ENCODE assay signal across 8 mouse cellular contexts in genomic region chr11:119928023-119928681, GRCm38 (mm10). TPM values are rescaled to one million over a fixed set of nuclear protein-coding genes. Genes with fewer than 3 reads are reported as not detected.
DNase-seq lines count a peak whose midpoint lies in the region; ATAC-seq and TF ChIP-seq lines count a peak whose summit lies in the region.

No protein-coding gene starts in this region.

- peak overlapping the region; percentile 2; the same call in 1 of the 2 replicates for H3K4me2 ChIP-seq in neural tube, embryonic 15.5 days
- peak overlapping the region; percentile 29 for H3K4me2 ChIP-seq in embryonic facial prominence, embryonic 15.5 days (replicated peaks)
- H3K4me2 ChIP-seq in kidney, postnatal 0 days (ENCODE audit: low read length): 0 out of 2 replicates have a peak overlapping the region, but pooled peaks have one; percentile 4
- H3K4me2 ChIP-seq in midbrain, embryonic 16.5 days (ENCODE audit: low read length): no peak overlapping the region

- WGBS in neural tube, embryonic 15.5 days: 75% methylated on average over 16 of the region's 16 CpGs
- 54% methylated on average over 16 of the region's 16 CpGs for WGBS in embryonic facial prominence, embryonic 15.5 days
- WGBS in kidney, postnatal 0 days: 61% methylated on average over 16 of the region's 16 CpGs
- 73% methylated on average over 16 of the region's 16 CpGs for WGBS in midbrain, embryonic 16.5 days

- no peaks in the 10 kb centered on the region for H3K27me3 ChIP-seq in neural tube, embryonic 15.5 days (replicated peaks)
- H3K27me3 ChIP-seq in embryonic facial prominence, embryonic 15.5 days: no peaks in the 10 kb centered on the region
- H3K27me3 ChIP-seq in kidney, postnatal 0 days (ENCODE audit: insufficient read depth, low read length): no peaks in the 10 kb centered on the region
- H3K27me3 ChIP-seq in midbrain, embryonic 16.5 days (ENCODE audit: control insufficient read depth, insufficient read depth, low read depth, low read length): no peaks in the 10 kb centered on the region

- H3K36me3 ChIP-seq in neural tube, embryonic 15.5 days: no peaks in the 10 kb centered on the region
- no peaks in the 10 kb centered on the region for H3K36me3 ChIP-seq in embryonic facial prominence, embryonic 15.5 days
- no peaks in the 10 kb centered on the region for H3K36me3 ChIP-seq in kidney, postnatal 0 days (ENCODE audit: insufficient read depth, low read length)
- H3K36me3 ChIP-seq in midbrain, embryonic 16.5 days (ENCODE audit: control insufficient read depth, insufficient read depth, low read length): no peaks in the 10 kb centered on the region

- H3K9ac ChIP-seq in neural tube, embryonic 15.5 days (replicated peaks): no peak overlapping the region
- H3K9ac ChIP-seq in embryonic facial prominence, embryonic 15.5 days: no peak overlapping the region
- H3K9ac ChIP-seq in kidney, postnatal 0 days (ENCODE audit: low read depth, low read length): no peak overlapping the region
- H3K9ac ChIP-seq in midbrain, embryonic 16.5 days (ENCODE audit: low read depth, low read length): no peak overlapping the region

- DNase-seq in neural tube, embryonic 10.5 days (ENCODE audit: extremely low spot score, low spot score): no peak
- no peak for DNase-seq in kidney, postnatal 0 days (ENCODE audit: low spot score)
- DNase-seq in thymus, postnatal 14 days: peak; percentile 86
- DNase-seq in ovary, postnatal 10 days (ENCODE audit: low spot score): no peak

- H3K4me3 ChIP-seq in neural tube, embryonic 15.5 days (replicated peaks): no peak overlapping the region
- H3K4me3 ChIP-seq in embryonic facial prominence, embryonic 15.5 days (replicated peaks): no peak overlapping the region
- H3K4me3 ChIP-seq in kidney, postnatal 0 days (replicated peaks; ENCODE audit: low read depth, low read length): no peak overlapping the region
- H3K4me3 ChIP-seq in midbrain, embryonic 16.5 days (ENCODE audit: low read depth, low read length): no peak overlapping the region

- no peak overlapping the region for H3K27ac ChIP-seq in neural tube, embryonic 15.5 days (replicated peaks)
- H3K27ac ChIP-seq in embryonic facial prominence, embryonic 15.5 days (replicated peaks): peak overlapping the region; percentile 34; the same call in 1 of the 2 replicates
- H3K27ac ChIP-seq in kidney, postnatal 0 days: no peak overlapping the region
- no peak overlapping the region for H3K27ac ChIP-seq in midbrain, embryonic 16.5 days (ENCODE audit: low read length)

- no peak for ATAC-seq in neural tube, embryonic 15.5 days (ENCODE audit: low FRiP score)
- no peak for ATAC-seq in embryonic facial prominence, embryonic 15.5 days (ENCODE audit: insufficient number of reproducible peaks, low FRiP score, low TSS enrichment, low read depth)
- no peak for ATAC-seq in kidney, postnatal 0 days (replicated peaks; ENCODE audit: low FRiP score, low read depth)
- peak; percentile 73 for ATAC-seq in megakaryocyte progenitor cell, adult 5-6 weeks (replicated peaks; ENCODE audit: poor library complexity)
- ATAC-seq in midbrain, embryonic 16.5 days: no peak

- no peak for TF ChIP-seq CTCF in kidney, postnatal 0 days (IDR thresholded peaks at IDR 0.05; ENCODE audit: low read depth)

- H3K9me3 ChIP-seq in neural tube, embryonic 15.5 days (replicated peaks): no peaks in the 10 kb centered on the region
- H3K9me3 ChIP-seq in embryonic facial prominence, embryonic 15.5 days (replicated peaks): no peaks in the 10 kb centered on the region
- H3K9me3 ChIP-seq in kidney, postnatal 0 days (replicated peaks; ENCODE audit: low read length): no peaks in the 10 kb centered on the region
- no peaks in the 10 kb centered on the region for H3K9me3 ChIP-seq in midbrain, embryonic 16.5 days (replicated peaks; ENCODE audit: control insufficient read depth, low read length, poor library complexity, severe bottlenecking)

- H3K4me1 ChIP-seq in neural tube, embryonic 15.5 days: no peaks in the 10 kb centered on the region
- H3K4me1 ChIP-seq in embryonic facial prominence, embryonic 15.5 days: peaks cover 23% of the 10 kb centered on the region
- H3K4me1 ChIP-seq in kidney, postnatal 0 days (replicated peaks; ENCODE audit: insufficient read depth, low read length): peaks cover 6% of the 10 kb centered on the region
- no peaks in the 10 kb centered on the region for H3K4me1 ChIP-seq in midbrain, embryonic 16.5 days (ENCODE audit: control insufficient read depth, insufficient read depth, low read length)

RNA-seq across cellular contexts. Expression of gene Baiap2, which starts 14.4 kb away (rescaled TPM):
- polyA plus RNA-seq in neural tube, embryonic 15.5 days (2015; fragmentation: Nextera tagmentation; extraction: Ambion mirVana): 16.6 and 20.5 TPM in 2 replicates
- polyA plus RNA-seq in embryonic facial prominence, embryonic 15.5 days (2015; fragmentation: Nextera tagmentation; extraction: Ambion mirVana): 36.8 and 42.0 TPM in 2 replicates
- polyA plus RNA-seq in kidney, postnatal 0 days (2015; fragmentation: Nextera tagmentation; extraction: Ambion mirVana): 21.4 and 23.8 TPM in 2 replicates
- total RNA-seq in megakaryocyte progenitor cell, adult 5-6 weeks (2015): 4.4 and 4.8 TPM in 2 replicates
- 5.5 and 6.8 TPM in 2 replicates for total RNA-seq in megakaryocyte progenitor cell, adult 5-6 weeks (2017)
- polyA plus RNA-seq in midbrain, embryonic 16.5 days (2015; fragmentation: Nextera tagmentation; extraction: Ambion mirVana): 14.7 and 15.7 TPM in 2 replicates

RNA-seq across cellular contexts. Expression of gene Chmp6, which starts 14.9 kb away (rescaled TPM):
- 99.0 and 105 TPM in 2 replicates for polyA plus RNA-seq in neural tube, embryonic 15.5 days (2015; fragmentation: Nextera tagmentation; extraction: Ambion mirVana)
- 93.8 and 95.1 TPM in 2 replicates for polyA plus RNA-seq in embryonic facial prominence, embryonic 15.5 days (2015; fragmentation: Nextera tagmentation; extraction: Ambion mirVana)
- polyA plus RNA-seq in kidney, postnatal 0 days (2015; fragmentation: Nextera tagmentation; extraction: Ambion mirVana): 120 and 125 TPM in 2 replicates
- 15.9 and 16.2 TPM in 2 replicates for total RNA-seq in megakaryocyte progenitor cell, adult 5-6 weeks (2015)
- 33.4 and 34.8 TPM in 2 replicates for total RNA-seq in megakaryocyte progenitor cell, adult 5-6 weeks (2017)
- 109 and 115 TPM in 2 replicates for polyA plus RNA-seq in midbrain, embryonic 16.5 days (2015; fragmentation: Nextera tagmentation; extraction: Ambion mirVana)
